Mouse (Mus musculus) forebrain, embryonic 13.5 days (tissue): ENCODE data around the gene Blm. TPM values are rescaled to one million over a fixed set of nuclear protein-coding genes. Genes with fewer than 3 reads are reported as not detected.

Source experiments
- ATAC-seq: fragments of 200-750 bp; cut with Nextera tagmentation; 2 replicates; pipeline ENCODE4 v1.8.0; 2017
- H3K27ac ChIP-seq: fragments of 300-500 bp; sonication (generic); 2 replicates; pipeline ENCODE4 v1.5.1; 2015; ENCODE audit warnings: inconsistent platforms, mild to moderate bottlenecking, moderate library complexity
- H3K27me3 ChIP-seq: fragments of 300-500 bp; sonication (generic); 2 replicates; pipeline ENCODE4 v1.6.1; 2015; ENCODE audit warnings: mild to moderate bottlenecking, inconsistent platforms
- H3K36me3 ChIP-seq: fragments of 300-500 bp; sonication (generic); 2 replicates; pipeline ENCODE4 v1.6.1; 2015; ENCODE audit warnings: mild to moderate bottlenecking, inconsistent platforms; ENCODE audit not compliant: poor library complexity, severe bottlenecking
- H3K4me1 ChIP-seq: fragments of 300-500 bp; sonication (generic); 2 replicates; pipeline ENCODE4 v1.6.1; 2015; ENCODE audit warnings: inconsistent platforms
- H3K4me2 ChIP-seq: fragments of 300-500 bp; sonication (generic); 2 replicates; pipeline ENCODE4 v1.6.1; 2015; ENCODE audit warnings: inconsistent platforms, mild to moderate bottlenecking, moderate library complexity
- H3K4me3 ChIP-seq: fragments of 300-500 bp; sonication (generic); 2 replicates; pipeline ENCODE4 v1.5.1; 2015; ENCODE audit warnings: mild to moderate bottlenecking, inconsistent platforms
- H3K9ac ChIP-seq: fragments of 300-500 bp; sonication (generic); 2 replicates; pipeline ENCODE4 v1.6.1; 2015; ENCODE audit warnings: mild to moderate bottlenecking, inconsistent platforms
- H3K9me3 ChIP-seq: fragments of 300-500 bp; sonication (generic); replicated peaks from 2 replicates; pipeline ENCODE4 v1.6.1; 2016; ENCODE audit warnings: inconsistent platforms
- WGBS: fragments of 180-500 bp; shearing (Covaris S2); methylation state at CpG from one replicate; pipeline ENCODE4 v1.1.7; 2015; 5-methylcytosine and 5-hydroxymethylcytosine counted together
- polyA plus RNA-seq: library from polyadenylated mRNA; unstranded; fragments of >200 nt; fragmentation: Nextera tagmentation; extraction: Ambion mirVana; gene quantifications from 2 replicates; pipeline ENCODE4 v1.2.1, GENCODE M21; 2015

The Blm gene
- polyA plus RNA-seq, 1 experiment from 2014 or later, result 23.7 TPM

DNA sequence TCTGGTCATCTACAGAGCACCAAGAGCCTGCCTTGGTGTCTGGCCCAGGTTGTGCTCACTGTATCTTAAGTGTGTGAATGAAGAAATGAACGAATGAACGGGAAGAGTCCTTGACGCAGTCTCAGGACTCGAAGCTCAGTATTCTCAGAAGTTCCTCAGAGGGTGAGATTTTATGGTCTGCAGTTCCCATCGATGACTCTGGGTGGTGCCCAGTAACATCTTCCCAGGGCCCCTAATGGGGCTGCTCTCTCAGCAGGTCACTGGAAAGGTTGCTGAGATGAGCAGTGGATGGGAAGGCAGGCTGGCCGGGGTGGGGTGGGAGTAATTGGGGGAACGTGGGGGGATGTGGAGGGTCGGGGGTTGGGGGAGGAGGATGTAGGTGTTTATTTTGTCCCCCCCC, 23.2 kb upstream of the Blm start:
- 59% methylated on average over 8 of the region's 8 CpGs for WGBS
- H3K4me1 ChIP-seq, result no peaks in the 10 kb centered on the region
- no peak for ATAC-seq
- no peak overlapping the region for H3K4me3 ChIP-seq
- H3K36me3 ChIP-seq, result no peaks in the 10 kb centered on the region
- no peak overlapping the region for H3K27ac ChIP-seq
- H3K9me3 ChIP-seq, result no peaks in the 10 kb centered on the region
- H3K4me2 ChIP-seq, result no peak overlapping the region
- H3K27me3 ChIP-seq, result no peaks in the 10 kb centered on the region
- H3K9ac ChIP-seq, result no peak overlapping the region

- no peaks in the 10 kb centered on the region for H3K4me1 ChIP-seq
- H3K36me3 ChIP-seq, result no peaks in the 10 kb centered on the region
- H3K27me3 ChIP-seq, result no peaks in the 10 kb centered on the region
- no peak overlapping the region for H3K27ac ChIP-seq
- WGBS, result 90% methylated on average over 4 of the region's 4 CpGs
- H3K4me2 ChIP-seq, result no peak overlapping the region
- no peak for ATAC-seq
- H3K9me3 ChIP-seq, result no peaks in the 10 kb centered on the region
- H3K9ac ChIP-seq, result no peak overlapping the region
- no peak overlapping the region for H3K4me3 ChIP-seq
These were observed 22.2 kb upstream of the Blm start for GRCm38 (mm10) chr7:80557161-80557560.

DNA sequence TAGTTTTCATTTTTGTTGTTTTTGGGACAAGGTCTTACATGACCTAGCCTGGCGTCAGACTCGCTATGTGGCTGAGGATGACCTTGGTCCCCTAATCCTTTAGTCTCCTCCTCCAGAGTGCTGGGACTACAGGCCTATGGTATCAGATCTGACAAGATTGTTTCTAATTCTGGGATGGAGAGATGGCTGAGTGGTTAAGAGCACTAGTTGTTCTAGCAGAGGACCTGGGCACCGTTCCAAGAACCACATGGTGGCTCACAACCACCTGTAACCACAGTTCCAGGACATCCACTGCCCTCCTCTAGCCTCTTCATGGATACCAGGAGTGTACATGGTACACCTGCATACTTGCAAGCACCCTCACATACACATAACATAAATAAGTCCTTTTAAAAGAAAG, 21.2 kb upstream of the Blm start:
- no peak overlapping the region for H3K27ac ChIP-seq
- no peaks in the 10 kb centered on the region for H3K4me1 ChIP-seq
- no peaks in the 10 kb centered on the region for H3K27me3 ChIP-seq
- 88% methylated on average over 3 of the region's 3 CpGs for WGBS
- no peaks in the 10 kb centered on the region for H3K36me3 ChIP-seq
- ATAC-seq, result no peak
- H3K9me3 ChIP-seq, result no peaks in the 10 kb centered on the region
- H3K4me3 ChIP-seq, result no peak overlapping the region
- no peak overlapping the region for H3K9ac ChIP-seq
- H3K4me2 ChIP-seq, result no peak overlapping the region

GRCm38 (mm10) chr7:80555146-80555545, 20.2 kb upstream of the Blm start:
- H3K4me1 ChIP-seq, result no peaks in the 10 kb centered on the region
- H3K4me3 ChIP-seq, result no peak overlapping the region
- no peak overlapping the region for H3K9ac ChIP-seq
- 72% methylated on average over 3 of the region's 3 CpGs for WGBS
- H3K4me2 ChIP-seq, result no peak overlapping the region
- no peaks in the 10 kb centered on the region for H3K36me3 ChIP-seq
- no peak for ATAC-seq
- no peaks in the 10 kb centered on the region for H3K27me3 ChIP-seq
- no peaks in the 10 kb centered on the region for H3K9me3 ChIP-seq
- no peak overlapping the region for H3K27ac ChIP-seq

GRCm38 (mm10) chr7:80554180-80555021, 19.5 kb upstream of the Blm start:
- Histone ChIP-seq H3K9ac (no peak overlapping the region), H3K36me3 (no peaks in the 10 kb centered on the region), H3K27me3 (no peaks in the 10 kb centered on the region), H3K4me2 (no peak overlapping the region), H3K4me3 (no peak overlapping the region), H3K9me3 (no peaks in the 10 kb centered on the region), H3K4me1 (no peaks in the 10 kb centered on the region), H3K27ac (no peak overlapping the region)
- ATAC-seq, result no peak
- WGBS, result 82% methylated on average over 22 of the region's 22 CpGs

GRCm38 (mm10) chr7:80548513-80549260, 13.8 kb upstream of the Blm start:
- no peaks in the 10 kb centered on the region for H3K27me3 ChIP-seq
- no peak for ATAC-seq
- 86% methylated on average over 7 of the region's 7 CpGs for WGBS
- no peaks in the 10 kb centered on the region for H3K36me3 ChIP-seq
- no peak overlapping the region for H3K27ac ChIP-seq
- H3K4me2 ChIP-seq, result no peak overlapping the region
- H3K4me3 ChIP-seq, result no peak overlapping the region
- H3K9me3 ChIP-seq, result no peaks in the 10 kb centered on the region
- H3K4me1 ChIP-seq, result no peaks in the 10 kb centered on the region
- H3K9ac ChIP-seq, result no peak overlapping the region

GRCm38 (mm10) chr7:80542139-80542831, 7.4 kb upstream of the Blm start:
- Histone ChIP-seq H3K27me3 (peaks cover 6% of the 10 kb centered on the region; the same call in 1 of the 2 replicates), H3K9ac (no peak overlapping the region), H3K4me2 (no peak overlapping the region), H3K4me1 (no peaks in the 10 kb centered on the region), H3K27ac (no peak overlapping the region), H3K9me3 (no peaks in the 10 kb centered on the region), H3K4me3 (no peak overlapping the region), H3K36me3 (no peaks in the 10 kb centered on the region)
- ATAC-seq, result no peak
- 76% methylated on average over 7 of the region's 7 CpGs for WGBS

- no peaks in the 10 kb centered on the region for H3K36me3 ChIP-seq
- H3K4me1 ChIP-seq, result no peaks in the 10 kb centered on the region
- no peak overlapping the region for H3K27ac ChIP-seq
- ATAC-seq, result no peak
- no peak overlapping the region for H3K4me3 ChIP-seq
- no peak overlapping the region for H3K4me2 ChIP-seq
- H3K9me3 ChIP-seq, result no peaks in the 10 kb centered on the region
- peaks cover 6% of the 10 kb centered on the region; the same call in 1 of the 2 replicates for H3K27me3 ChIP-seq
- WGBS, result 68% methylated on average over 5 of the region's 5 CpGs
- H3K9ac ChIP-seq, result no peak overlapping the region
These were observed 4.7 kb upstream of the Blm start for GRCm38 (mm10) chr7:80539581-80539980.

- H3K9me3 ChIP-seq, result no peaks in the 10 kb centered on the region
- peaks cover 15% of the 10 kb centered on the region for H3K4me1 ChIP-seq
- H3K36me3 ChIP-seq, result no peaks in the 10 kb centered on the region
- peaks cover 6% of the 10 kb centered on the region; the same call in 1 of the 2 replicates for H3K27me3 ChIP-seq
- peak overlapping the region; percentile 85 for H3K9ac ChIP-seq
- peak overlapping the region; percentile 75 for H3K4me3 ChIP-seq
- 1% methylated on average over 32 of the region's 32 CpGs for WGBS
- no peak for ATAC-seq
- H3K4me2 ChIP-seq, result peak overlapping the region; percentile 97
- H3K27ac ChIP-seq, result no peak overlapping the region
These were observed 469 bp downstream of the Blm start for GRCm38 (mm10) chr7:80534291-80535008.

DNA sequence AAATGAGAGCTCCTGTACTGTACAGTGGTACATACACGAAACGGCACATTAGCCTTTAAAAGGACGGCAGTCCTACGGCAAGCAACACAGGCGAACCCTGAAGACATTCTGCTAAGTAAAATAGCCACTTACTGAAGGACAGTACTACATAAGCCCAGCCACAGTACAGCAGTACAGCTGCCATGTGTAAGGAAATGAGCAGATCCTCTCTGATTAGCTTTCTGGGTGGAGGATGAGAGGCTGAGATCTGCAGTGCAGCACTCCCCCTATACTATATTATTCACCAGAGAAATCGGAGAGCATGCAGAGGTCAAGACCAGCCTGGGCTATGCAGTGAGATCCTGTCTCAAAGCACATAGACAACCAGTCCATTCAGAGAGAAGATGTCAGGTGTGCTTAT, 3.8 kb downstream of the Blm start:
- Histone ChIP-seq H3K9me3 (no peaks in the 10 kb centered on the region), H3K4me3 (no peak overlapping the region), H3K9ac (no peak overlapping the region), H3K27me3 (no peaks in the 10 kb centered on the region), H3K4me2 (no peak overlapping the region), H3K36me3 (no peaks in the 10 kb centered on the region), H3K27ac (no peak overlapping the region), H3K4me1 (peaks cover 15% of the 10 kb centered on the region)
- no peak for ATAC-seq
- WGBS, result 90% methylated on average over 6 of the region's 6 CpGs

DNA sequence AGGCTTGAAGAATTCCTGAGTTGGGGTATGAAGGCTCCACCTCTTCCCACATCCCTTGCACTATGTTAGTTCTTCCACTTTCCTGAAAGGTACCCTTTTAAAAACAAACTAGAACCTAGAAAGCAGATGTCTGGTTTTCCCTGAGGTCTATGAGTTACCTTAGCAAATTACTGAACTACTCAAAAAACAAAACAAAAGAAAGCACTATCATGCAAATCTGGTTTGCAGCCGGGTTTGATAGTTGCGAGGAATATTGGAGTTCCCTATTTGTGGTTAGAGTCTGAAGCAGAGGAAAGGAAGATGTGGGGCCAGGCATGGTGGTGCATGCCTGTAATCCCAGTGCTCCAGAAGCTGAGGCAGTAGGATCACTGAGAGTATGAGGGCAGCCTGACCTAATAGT, 4.3 kb downstream of the Blm start:
- Histone ChIP-seq H3K9me3 (no peaks in the 10 kb centered on the region), H3K4me1 (peaks cover 15% of the 10 kb centered on the region), H3K4me2 (no peak overlapping the region), H3K9ac (no peak overlapping the region), H3K36me3 (no peaks in the 10 kb centered on the region), H3K4me3 (no peak overlapping the region), H3K27ac (no peak overlapping the region), H3K27me3 (no peaks in the 10 kb centered on the region)
- WGBS, result 93% methylated on average over 2 of the region's 2 CpGs
- ATAC-seq, result no peak
